Mouse (Mus musculus): ENCODE measurements at regions not wholly inside any gene's neighbourhood (a gene's known extent, or its start where the extent isn't known, plus 50 kb on each side); places are given as distances from the start of the nearest gene placed in this dataset.

GRCm38 (mm10) chr9:115724063-115724462 is 185.2 kb upstream of the Gadl1 start:
- Histone ChIP-seq H3K27ac (no peak overlapping the region), H3K4me1 (ENCODE audit: insufficient read depth, low read length) (no peaks in the 10 kb centered on the region), H3K9ac (replicated peaks; ENCODE audit: low read length) (no peak overlapping the region), H3K4me3 (ENCODE audit: low read length) (no peak overlapping the region), H3K27me3 (ENCODE audit: insufficient read depth, low read length) (no peaks in the 10 kb centered on the region), H3K4me2 (ENCODE audit: low read depth, low read length) (no peak overlapping the region), H3K9me3 (ENCODE audit: low read length) (no peaks in the 10 kb centered on the region; the same call in 1 of the 2 replicates), H3K36me3 (ENCODE audit: insufficient read depth, low read length) (no peaks in the 10 kb centered on the region)
- no peak for TF ChIP-seq CTCF (IDR thresholded peaks at IDR 0.05; ENCODE audit: low read depth)
- 14% methylated on average over 2 of the region's 2 CpGs for WGBS
- ATAC-seq (no peak), DNase-seq (ENCODE audit: low spot score) (no peak)

- DNase-seq (ENCODE audit: low spot score): peak; percentile 81
- Histone ChIP-seq H3K4me2 (ENCODE audit: low read depth, low read length) (no peak overlapping the region), H3K4me3 (ENCODE audit: low read length) (no peak overlapping the region), H3K4me1 (ENCODE audit: insufficient read depth, low read length) (no peaks in the 10 kb centered on the region), H3K9ac (replicated peaks; ENCODE audit: low read length) (no peak overlapping the region), H3K27ac (no peak overlapping the region), H3K9me3 (ENCODE audit: low read length) (no peaks in the 10 kb centered on the region; the same call in 1 of the 2 replicates), H3K36me3 (ENCODE audit: insufficient read depth, low read length) (no peaks in the 10 kb centered on the region), H3K27me3 (ENCODE audit: insufficient read depth, low read length) (no peaks in the 10 kb centered on the region)
- ATAC-seq: no peak
- no peak for TF ChIP-seq CTCF (IDR thresholded peaks at IDR 0.05; ENCODE audit: low read depth)
- WGBS: 52% methylated on average over 5 of the region's 5 CpGs
These were observed 181.9 kb upstream of the Gadl1 start for GRCm38 (mm10) chr9:115727361-115727760.

- Histone ChIP-seq H3K4me3 (ENCODE audit: low read length) (no peak overlapping the region), H3K9me3 (ENCODE audit: low read length) (no peaks in the 10 kb centered on the region), H3K4me2 (ENCODE audit: low read depth, low read length) (no peak overlapping the region), H3K27ac (no peak overlapping the region), H3K27me3 (ENCODE audit: insufficient read depth, low read length) (no peaks in the 10 kb centered on the region), H3K36me3 (ENCODE audit: insufficient read depth, low read length) (no peaks in the 10 kb centered on the region), H3K9ac (replicated peaks; ENCODE audit: low read length) (no peak overlapping the region), H3K4me1 (ENCODE audit: insufficient read depth, low read length) (no peaks in the 10 kb centered on the region)
- WGBS: 57% methylated on average over 6 of the region's 6 CpGs
- ATAC-seq (no peak), DNase-seq (ENCODE audit: low spot score) (no peak)
- peak; percentile 9; the same call in 1 of the 2 replicates for TF ChIP-seq CTCF (IDR thresholded peaks at IDR 0.05; ENCODE audit: low read depth)
These were observed 177.7 kb upstream of the Gadl1 start for GRCm38 (mm10) chr9:115731557-115731956.

GRCm38 (mm10) chr9:115733104-115733503 is 176.2 kb upstream of the Gadl1 start:
- Histone ChIP-seq H3K4me1 (ENCODE audit: insufficient read depth, low read length) (no peaks in the 10 kb centered on the region), H3K27ac (no peak overlapping the region), H3K4me3 (ENCODE audit: low read length) (no peak overlapping the region), H3K4me2 (ENCODE audit: low read depth, low read length) (no peak overlapping the region), H3K9ac (replicated peaks; ENCODE audit: low read length) (no peak overlapping the region), H3K9me3 (ENCODE audit: low read length) (no peaks in the 10 kb centered on the region), H3K27me3 (ENCODE audit: insufficient read depth, low read length) (no peaks in the 10 kb centered on the region), H3K36me3 (ENCODE audit: insufficient read depth, low read length) (no peaks in the 10 kb centered on the region)
- no peak for ATAC-seq
- WGBS: 90% methylated on average over 4 of the region's 4 CpGs
- no peak for TF ChIP-seq CTCF (IDR thresholded peaks at IDR 0.05; ENCODE audit: low read depth)
- DNase-seq (ENCODE audit: low spot score): no peak

GRCm38 (mm10) chr9:115739984-115740383 is 169.3 kb upstream of the Gadl1 start:
- TF ChIP-seq CTCF (IDR thresholded peaks at IDR 0.05; ENCODE audit: low read depth): no peak
- Histone ChIP-seq H3K27ac (no peak overlapping the region), H3K9ac (replicated peaks; ENCODE audit: low read length) (no peak overlapping the region), H3K9me3 (ENCODE audit: low read length) (no peaks in the 10 kb centered on the region), H3K4me3 (ENCODE audit: low read length) (no peak overlapping the region), H3K4me2 (ENCODE audit: low read depth, low read length) (no peak overlapping the region), H3K36me3 (ENCODE audit: insufficient read depth, low read length) (no peaks in the 10 kb centered on the region), H3K4me1 (ENCODE audit: insufficient read depth, low read length) (no peaks in the 10 kb centered on the region), H3K27me3 (ENCODE audit: insufficient read depth, low read length) (no peaks in the 10 kb centered on the region)
- WGBS: 84% methylated on average over 5 of the region's 5 CpGs
- DNase-seq (ENCODE audit: low spot score): no peak
- ATAC-seq: no peak

GRCm38 (mm10) chr9:115746436-115746835 is 162.8 kb upstream of the Gadl1 start:
- H3K36me3 ChIP-seq (ENCODE audit: insufficient read depth, low read length): no peaks in the 10 kb centered on the region
- DNase-seq (ENCODE audit: low spot score): no peak
- no peak overlapping the region for H3K27ac ChIP-seq
- 74% methylated on average over 9 of the region's 9 CpGs for WGBS
- TF ChIP-seq CTCF (IDR thresholded peaks at IDR 0.05; ENCODE audit: low read depth): no peak
- no peaks in the 10 kb centered on the region for H3K4me1 ChIP-seq (ENCODE audit: insufficient read depth, low read length)
- H3K4me2 ChIP-seq (ENCODE audit: low read depth, low read length): no peak overlapping the region
- H3K9me3 ChIP-seq (ENCODE audit: low read length): 0 out of 2 replicates have a peak, but pooled peaks cover 2% of the 10 kb centered on the region
- ATAC-seq: no peak
- H3K4me3 ChIP-seq (ENCODE audit: low read length): no peak overlapping the region
- no peaks in the 10 kb centered on the region for H3K27me3 ChIP-seq (ENCODE audit: insufficient read depth, low read length)
- no peak overlapping the region for H3K9ac ChIP-seq (replicated peaks; ENCODE audit: low read length)

- ATAC-seq (no peak), DNase-seq (ENCODE audit: low spot score) (no peak)
- Histone ChIP-seq H3K27ac (no peak overlapping the region), H3K9me3 (ENCODE audit: low read length) (no peaks in the 10 kb centered on the region), H3K36me3 (ENCODE audit: insufficient read depth, low read length) (no peaks in the 10 kb centered on the region), H3K4me1 (ENCODE audit: insufficient read depth, low read length) (peaks cover 3% of the 10 kb centered on the region; the same call in 1 of the 2 replicates), H3K4me3 (ENCODE audit: low read length) (no peak overlapping the region), H3K27me3 (ENCODE audit: insufficient read depth, low read length) (no peaks in the 10 kb centered on the region), H3K9ac (replicated peaks; ENCODE audit: low read length) (no peak overlapping the region), H3K4me2 (ENCODE audit: low read depth, low read length) (no peak overlapping the region)
- 54% methylated on average over 2 of the region's 2 CpGs for WGBS
- TF ChIP-seq CTCF (IDR thresholded peaks at IDR 0.05; ENCODE audit: low read depth): no peak
These were observed 148.8 kb upstream of the Gadl1 start for GRCm38 (mm10) chr9:115760496-115760895.

All from hindbrain, postnatal 0 days (tissue).